Mouse (Mus musculus): ENCODE measurements around the gene Vrk3. TPM values are rescaled to one million over a fixed set of nuclear protein-coding genes. Genes with fewer than 3 reads are reported as not detected.

Gene Vrk3
- polyA plus RNA-seq, 1 experiment, result 33.6 TPM

GRCm38 (mm10) chr7:44823409-44823808 is 75.2 kb downstream of the Vrk3 start:
- 43% methylated on average over 7 of the region's 7 CpGs for WGBS
- Histone ChIP-seq H3K27ac (ENCODE audit: control insufficient read depth, insufficient read depth, low read depth, low read length, poor library complexity) (no peak overlapping the region), H3K4me1 (ENCODE audit: control insufficient read depth, insufficient read depth, low read length) (peaks cover 7% of the 10 kb centered on the region), H3K4me3 (replicated peaks; ENCODE audit: control insufficient read depth, low read depth, low read length) (no peak overlapping the region)
- no peak for TF ChIP-seq CTCF (IDR thresholded peaks at IDR 0.05; ENCODE audit: control insufficient read depth, insufficient read depth, low read length)
- TF ChIP-seq POLR2A (IDR thresholded peaks at IDR 0.05; ENCODE audit: borderline replicate concordance, control insufficient read depth, low read depth, low read length), result no peak

- Histone ChIP-seq H3K4me3 (replicated peaks; ENCODE audit: control insufficient read depth, low read depth, low read length) (no peak overlapping the region), H3K4me1 (ENCODE audit: control insufficient read depth, insufficient read depth, low read length) (peaks cover 3% of the 10 kb centered on the region), H3K27ac (ENCODE audit: control insufficient read depth, insufficient read depth, low read depth, low read length, poor library complexity) (no peak overlapping the region)
- TF ChIP-seq CTCF (IDR thresholded peaks at IDR 0.05; ENCODE audit: control insufficient read depth, insufficient read depth, low read length) (peak; percentile 83), POLR2A (IDR thresholded peaks at IDR 0.05; ENCODE audit: borderline replicate concordance, control insufficient read depth, low read depth, low read length) (no peak)
- 10% methylated on average over 3 of the region's 3 CpGs for WGBS
Observed at GRCm38 (mm10) chr7:44824872-44825271, 76.7 kb downstream of the Vrk3 start.

GRCm38 (mm10) chr7:44826771-44827170 is 78.6 kb downstream of the Vrk3 start:
- Histone ChIP-seq H3K27ac (ENCODE audit: control insufficient read depth, insufficient read depth, low read depth, low read length, poor library complexity) (no peak overlapping the region), H3K4me1 (ENCODE audit: control insufficient read depth, insufficient read depth, low read length) (peaks cover 1% of the 10 kb centered on the region), H3K4me3 (replicated peaks; ENCODE audit: control insufficient read depth, low read depth, low read length) (no peak overlapping the region)
- 62% methylated on average over 3 of the region's 3 CpGs for WGBS
- no peak for TF ChIP-seq CTCF (IDR thresholded peaks at IDR 0.05; ENCODE audit: control insufficient read depth, insufficient read depth, low read length)
- no peak for TF ChIP-seq POLR2A (IDR thresholded peaks at IDR 0.05; ENCODE audit: borderline replicate concordance, control insufficient read depth, low read depth, low read length)

Other genes with a start within 250 kb of the Vrk3 start
- 1.5 and 5.4 TPM in 2 replicates for gene Mybpc2, start 223.8 kb upstream of the Vrk3 start, polyA plus RNA-seq (2011; ENCODE audit: insufficient read depth, insufficient read length, low replicate concordance, missing spikeins)
- 25.0 and 55.6 TPM in 2 replicates for gene Spib, start 216.3 kb upstream of the Vrk3 start, polyA plus RNA-seq (2011; ENCODE audit: insufficient read depth, insufficient read length, low replicate concordance, missing spikeins)
- 147 and 216 TPM in 2 replicates for gene Pold1, start 199.6 kb upstream of the Vrk3 start, polyA plus RNA-seq (2011; ENCODE audit: insufficient read depth, insufficient read length, low replicate concordance, missing spikeins)
- 87.8 and 123 TPM in 2 replicates for gene Nr1h2, start 194.5 kb upstream of the Vrk3 start, polyA plus RNA-seq (2011; ENCODE audit: insufficient read depth, insufficient read length, low replicate concordance, missing spikeins)
- 21.1 and 49.7 TPM in 2 replicates for gene Napsa, start 176.0 kb upstream of the Vrk3 start, polyA plus RNA-seq (2011; ENCODE audit: insufficient read depth, insufficient read length, low replicate concordance, missing spikeins)
- gene Kcnc3, start 157.7 kb upstream of the Vrk3 start, polyA plus RNA-seq (2011; ENCODE audit: insufficient read depth, insufficient read length, low replicate concordance, missing spikeins), result 1.1 and 3.9 TPM in 2 replicates
- 0.41 TPM in 1 of 2 replicates, not detected in the other for gene Myh14, start 77.6 kb upstream of the Vrk3 start, polyA plus RNA-seq (2011; ENCODE audit: insufficient read depth, insufficient read length, low replicate concordance, missing spikeins)
- not detected in 2 replicates for gene Izumo2, start 39.7 kb upstream of the Vrk3 start, polyA plus RNA-seq (2011; ENCODE audit: insufficient read depth, insufficient read length, low replicate concordance, missing spikeins)
- 0.99 and 2.3 TPM in 2 replicates for gene Zfp473, start 2.6 kb downstream of the Vrk3 start, polyA plus RNA-seq (2011; ENCODE audit: insufficient read depth, insufficient read length, low replicate concordance, missing spikeins)
- gene Nup62, start 67.7 kb downstream of the Vrk3 start, polyA plus RNA-seq (2011; ENCODE audit: insufficient read depth, insufficient read length, low replicate concordance, missing spikeins), result 24.0 and 44.7 TPM in 2 replicates
- 4.2 and 24.8 TPM in 2 replicates for gene Il4i1, start 68.0 kb downstream of the Vrk3 start, polyA plus RNA-seq (2011; ENCODE audit: insufficient read depth, insufficient read length, low replicate concordance, missing spikeins)
- 24.5 and 32.7 TPM in 2 replicates for gene Atf5, start 68.2 kb downstream of the Vrk3 start, polyA plus RNA-seq (2011; ENCODE audit: insufficient read depth, insufficient read length, low replicate concordance, missing spikeins)
- 28.2 and 48.0 TPM in 2 replicates for gene Akt1s1, start 100.6 kb downstream of the Vrk3 start, polyA plus RNA-seq (2011; ENCODE audit: insufficient read depth, insufficient read length, low replicate concordance, missing spikeins)
- gene Tbc1d17, start 100.7 kb downstream of the Vrk3 start, polyA plus RNA-seq (2011; ENCODE audit: insufficient read depth, insufficient read length, low replicate concordance, missing spikeins), result 24.5 and 49.2 TPM in 2 replicates
- gene Pnkp, start 108.7 kb downstream of the Vrk3 start, polyA plus RNA-seq (2011; ENCODE audit: insufficient read depth, insufficient read length, low replicate concordance, missing spikeins), result 97.5 and 261 TPM in 2 replicates
- 51.3 and 96.4 TPM in 2 replicates for gene Ptov1, start 121.4 kb downstream of the Vrk3 start, polyA plus RNA-seq (2011; ENCODE audit: insufficient read depth, insufficient read length, low replicate concordance, missing spikeins)
- gene Med25, start 144.3 kb downstream of the Vrk3 start, polyA plus RNA-seq (2011; ENCODE audit: insufficient read depth, insufficient read length, low replicate concordance, missing spikeins), result 14.6 and 25.4 TPM in 2 replicates
- gene Fuz, start 147.7 kb downstream of the Vrk3 start, polyA plus RNA-seq (2011; ENCODE audit: insufficient read depth, insufficient read length, low replicate concordance, missing spikeins), result 7.0 and 21.8 TPM in 2 replicates
- 43.5 and 60.3 TPM in 2 replicates for gene Ap2a1, start 181.1 kb downstream of the Vrk3 start, polyA plus RNA-seq (2011; ENCODE audit: insufficient read depth, insufficient read length, low replicate concordance, missing spikeins)
- gene Tsks, start 194.8 kb downstream of the Vrk3 start, polyA plus RNA-seq (2011; ENCODE audit: insufficient read depth, insufficient read length, low replicate concordance, missing spikeins), result not detected in 2 replicates
- 6.5 TPM in 2 replicates for gene Cpt1c, start 226.4 kb downstream of the Vrk3 start, polyA plus RNA-seq (2011; ENCODE audit: insufficient read depth, insufficient read length, low replicate concordance, missing spikeins)
- 192 and 337 TPM in 2 replicates for gene Prmt1, start 238.2 kb downstream of the Vrk3 start, polyA plus RNA-seq (2011; ENCODE audit: insufficient read depth, insufficient read length, low replicate concordance, missing spikeins)
- 71.4 and 165 TPM in 2 replicates for gene Irf3, start 249.2 kb downstream of the Vrk3 start, polyA plus RNA-seq (2011; ENCODE audit: insufficient read depth, insufficient read length, low replicate concordance, missing spikeins)